Mouse (Mus musculus): ENCODE data around the gene Gse1.

DNA sequence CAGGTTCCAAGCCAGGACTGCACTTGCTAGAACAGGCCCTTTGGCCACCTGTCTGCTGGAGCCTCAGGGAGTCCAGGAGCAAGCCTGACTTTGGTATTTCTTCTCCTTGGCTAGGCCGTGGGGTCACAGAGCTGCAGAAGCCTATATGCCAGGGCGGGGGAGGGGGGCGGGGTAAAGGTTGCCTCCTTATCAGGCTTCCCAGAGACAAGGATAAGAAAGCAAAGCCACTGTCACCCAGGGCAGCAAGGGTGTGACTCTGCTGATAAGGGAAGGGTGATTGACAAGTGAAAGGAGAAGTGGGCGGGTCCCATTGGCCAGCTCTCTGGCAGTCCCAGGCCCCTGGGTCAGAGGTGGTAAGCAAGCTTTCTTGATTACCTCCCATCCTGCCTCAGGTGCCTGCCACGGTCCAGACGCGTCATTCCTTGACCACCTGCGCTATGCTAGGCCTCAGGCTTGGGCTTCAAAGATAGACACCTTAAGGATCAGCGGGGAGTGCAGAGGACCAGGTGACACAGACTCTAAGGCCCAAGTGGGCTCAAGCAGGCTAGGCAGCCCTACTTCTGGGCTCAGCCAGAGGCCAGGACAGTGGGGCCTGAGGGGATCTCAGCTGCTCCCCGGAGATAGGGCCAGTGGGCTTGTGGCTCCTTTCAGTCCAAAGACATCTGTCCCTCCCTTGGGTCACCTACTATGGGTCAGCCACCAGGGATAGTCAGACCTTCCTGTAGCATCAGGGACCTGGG is 247.4 kb downstream of the Gse1 start:
- TF ChIP-seq POLR2A (IDR thresholded peaks at IDR 0.05; ENCODE audit: borderline replicate concordance, control insufficient read depth, low read depth, low read length) = no peak
- TF ChIP-seq CTCF (IDR thresholded peaks at IDR 0.05; ENCODE audit: control insufficient read depth, insufficient read depth, low read length) = no peak
